Mouse (Mus musculus) frontal cortex, postnatal 36 days (tissue): ENCODE measurements at regions not wholly inside any gene's neighbourhood (a gene's known extent, or its start where the extent isn't known, plus 50 kb on each side); places are given as distances from the start of the nearest gene placed in this dataset.

ENCODE experiments used
- DNase-seq, 2 experiments: peaks; one replicate each; pipeline ENCODE4 v3.0.0; 2022; ENCODE audit warnings: low spot score in 2 of 2

DNA sequence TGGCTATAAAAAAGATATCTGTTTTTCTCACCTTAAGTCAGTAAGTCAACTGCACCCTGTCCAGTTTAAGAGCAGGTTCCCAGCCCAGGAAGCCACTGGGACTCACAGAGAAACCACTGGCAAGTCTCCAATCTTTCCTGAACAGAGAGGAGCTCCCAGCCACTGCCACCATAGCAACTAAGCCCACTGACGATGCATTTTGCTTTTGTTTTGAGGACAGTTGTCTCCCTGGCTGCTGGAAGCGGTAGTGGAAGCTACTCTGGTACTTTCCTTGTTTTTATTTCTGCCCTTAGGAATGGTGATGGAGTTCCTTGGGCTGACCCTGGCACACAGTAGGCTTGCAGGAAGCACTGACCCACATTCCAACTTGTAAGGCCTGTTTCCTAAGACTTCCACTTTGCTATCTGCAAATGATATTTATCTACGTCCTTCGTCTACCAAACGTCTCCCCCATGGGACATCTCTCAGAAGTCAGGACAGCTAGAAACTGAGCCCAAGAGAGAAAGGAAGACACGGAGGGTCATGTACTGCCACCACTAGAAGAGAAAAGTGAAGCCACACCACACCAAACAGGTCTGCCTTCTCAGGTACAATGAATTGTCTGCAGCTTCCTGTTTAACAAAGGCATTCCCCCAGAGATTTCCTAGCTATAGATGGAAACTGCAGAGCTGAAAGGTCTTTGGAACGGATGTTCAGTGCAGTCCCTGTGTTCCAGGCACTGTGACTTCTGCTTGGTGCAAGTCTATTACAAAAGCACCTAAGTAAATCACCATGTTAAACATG lies 125.7 kb upstream of the Fmo9 start:
- no peak for DNase-seq

- no peak for DNase-seq
These were observed 129.9 kb upstream of the Fmo9 start for GRCm38 (mm10) chr1:166811341-166812071.

- no peak for DNase-seq
These were observed 130.4 kb upstream of the Fmo9 start for GRCm38 (mm10) chr1:166812072-166812461.

- no peak for DNase-seq
These were observed 131.3 kb upstream of the Fmo9 start for GRCm38 (mm10) chr1:166812920-166813439.

DNA sequence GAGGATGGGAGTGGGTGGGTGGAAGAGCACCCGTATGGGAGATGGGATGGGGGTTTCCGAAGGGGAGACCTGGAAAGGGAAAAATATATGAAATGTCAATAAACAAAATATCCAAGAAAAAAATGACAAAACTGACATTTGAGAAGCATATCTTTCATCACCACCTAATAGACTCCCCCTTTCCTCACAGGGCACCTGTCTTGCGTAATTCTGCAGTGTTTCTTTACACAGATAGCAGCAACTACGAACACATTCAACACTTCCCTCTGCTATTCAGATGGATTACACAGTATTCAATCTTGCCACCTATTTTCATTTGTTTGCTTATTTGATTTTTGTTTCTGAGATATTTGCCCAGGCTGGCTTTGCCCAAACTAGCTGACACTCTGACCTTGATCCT lies 136.3 kb upstream of the Fmo9 start:
- DNase-seq: no peak

DNA sequence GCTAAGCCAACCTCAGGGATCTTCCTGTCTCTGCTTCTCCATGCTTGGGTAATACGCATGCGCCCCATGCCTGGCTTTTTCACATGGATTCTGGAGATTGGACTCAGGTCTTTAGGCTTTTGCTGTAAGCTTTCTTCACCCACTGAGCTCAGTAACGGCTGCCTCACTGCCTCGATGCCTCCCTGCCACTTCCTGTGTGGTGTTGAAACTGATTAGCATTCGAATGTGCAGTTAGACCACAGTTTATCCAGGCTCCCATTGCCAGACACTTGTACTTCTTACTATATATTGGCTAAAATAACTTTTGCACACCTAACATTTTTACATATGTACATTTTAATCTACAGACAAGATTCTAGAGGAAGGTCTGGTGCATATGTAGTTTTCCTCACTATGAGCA lies 137.0 kb upstream of the Fmo9 start:
- no peak for DNase-seq

GRCm38 (mm10) chr1:166819420-166819819 lies 137.8 kb upstream of the Fmo9 start:
- DNase-seq: no peak

- DNase-seq: no peak
These were observed 138.4 kb upstream of the Fmo9 start for GRCm38 (mm10) chr1:166820050-166820449.

GRCm38 (mm10) chr1:166821146-166821545 lies 139.5 kb upstream of the Fmo9 start:
- no peak for DNase-seq

DNA sequence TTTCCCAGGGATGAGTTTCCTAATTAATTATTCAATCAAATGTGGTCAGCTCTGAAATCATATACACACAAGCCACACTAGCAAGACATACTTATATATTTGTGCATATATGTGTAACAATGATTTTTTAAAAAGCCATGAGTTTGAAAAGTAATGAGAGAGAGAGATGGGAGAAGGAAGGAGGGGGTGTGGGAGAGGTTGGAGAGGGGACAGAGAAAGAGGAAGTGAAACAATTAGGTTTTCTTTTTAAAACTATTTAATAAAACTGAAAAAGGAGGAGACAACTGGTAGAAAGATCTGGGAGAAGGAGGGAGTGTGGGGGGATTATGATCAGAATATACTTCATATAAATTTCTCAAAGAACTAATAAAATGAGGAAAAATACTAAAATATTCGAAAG lies 155.7 kb upstream of the Fmo9 start:
- DNase-seq: no peak

GRCm38 (mm10) chr1:166839833-166840232 lies 158.2 kb upstream of the Fmo9 start:
- DNase-seq: no peak

GRCm38 (mm10) chr1:166843397-166843877 lies 157.8 kb upstream of the Fam78b start:
- DNase-seq: peak in 1 of 2 experiments; percentile 6

DNA sequence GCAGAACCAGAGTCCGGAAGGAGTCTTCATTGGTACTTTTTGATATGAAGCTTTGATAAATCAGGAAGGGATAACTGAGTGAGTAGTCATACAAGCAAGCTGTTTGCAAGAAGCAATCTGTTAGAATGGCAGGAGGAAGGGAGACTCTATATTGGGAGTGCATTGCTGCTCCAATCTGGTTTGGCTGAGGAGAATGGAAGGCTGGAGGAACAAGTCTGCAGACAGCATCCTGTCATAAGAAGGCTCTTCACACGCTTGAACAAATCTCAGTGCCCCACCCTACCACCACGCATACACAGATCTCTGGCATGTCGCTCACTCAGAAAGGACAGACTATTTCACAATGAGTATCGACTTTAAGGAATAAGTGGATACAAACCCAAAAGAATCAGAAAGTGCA lies 154.7 kb upstream of the Fam78b start:
- DNase-seq: no peak

- DNase-seq: no peak
These were observed 154.0 kb upstream of the Fam78b start for GRCm38 (mm10) chr1:166847233-166847632.

- DNase-seq: no peak
These were observed 153.1 kb upstream of the Fam78b start for GRCm38 (mm10) chr1:166848015-166848535.

GRCm38 (mm10) chr1:166855988-166856387 lies 145.2 kb upstream of the Fam78b start:
- DNase-seq: no peak

DNA sequence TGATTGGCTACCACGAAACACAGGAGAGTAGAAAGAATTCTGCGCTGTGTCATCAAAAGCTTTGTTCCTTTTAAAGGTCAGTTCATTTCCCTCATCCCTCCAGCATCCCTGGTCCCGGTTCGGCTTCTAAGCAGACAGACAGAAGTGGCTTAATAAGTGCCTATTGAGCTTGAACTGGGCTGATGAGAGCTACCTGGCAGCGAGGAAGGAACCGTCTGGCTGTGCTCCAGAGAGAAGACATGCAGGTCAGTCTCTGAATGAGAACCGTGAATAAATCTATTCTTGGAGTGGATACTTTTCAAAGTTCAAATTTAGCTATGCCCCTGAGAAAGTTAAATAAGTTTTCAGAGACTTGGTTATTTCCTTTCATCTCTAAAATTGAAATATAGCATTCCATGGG lies 135.0 kb upstream of the Fam78b start:
- DNase-seq: no peak

DNA sequence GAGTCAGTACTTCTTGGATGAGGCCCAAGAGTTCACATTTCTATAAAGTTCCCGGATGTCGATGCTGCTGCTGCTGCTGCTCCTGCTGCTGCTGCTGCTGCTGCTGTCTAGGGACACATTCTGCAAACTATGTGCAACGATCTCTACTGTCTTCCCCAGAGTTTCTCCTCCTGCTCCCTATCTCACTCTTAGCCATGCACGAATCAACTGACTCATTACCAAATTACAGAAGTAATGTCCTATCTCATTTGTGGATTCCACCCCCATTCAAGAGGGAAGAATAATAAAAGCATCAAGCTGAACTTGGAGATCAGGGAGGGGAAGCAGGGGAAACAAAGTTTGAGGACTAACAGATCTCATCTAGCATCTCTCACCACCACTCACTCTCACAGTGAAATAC lies 130.0 kb upstream of the Fam78b start:
- no peak for DNase-seq

GRCm38 (mm10) chr1:166876452-166876851 lies 124.8 kb upstream of the Fam78b start:
- no peak for DNase-seq

GRCm38 (mm10) chr1:166883215-166883614 lies 118.0 kb upstream of the Fam78b start:
- no peak for DNase-seq

DNA sequence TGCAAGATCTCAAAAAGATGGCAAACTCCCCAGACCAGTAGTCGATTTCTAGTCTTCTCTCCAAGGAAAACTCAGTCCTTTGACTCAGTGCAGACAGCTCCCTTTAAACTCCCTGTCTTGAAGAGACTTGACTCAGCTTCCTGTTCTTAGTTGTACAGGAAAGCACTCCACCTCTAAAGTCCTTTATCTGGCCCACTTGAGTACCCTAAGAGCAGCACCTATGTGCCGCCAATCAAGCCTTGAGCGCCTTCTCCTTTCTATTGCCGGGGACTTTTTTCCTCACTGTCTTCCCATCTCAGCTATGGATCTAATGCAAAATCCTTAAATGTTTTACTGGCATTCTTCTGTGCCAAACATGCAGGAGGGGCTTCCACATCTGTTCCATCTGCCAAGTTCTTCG lies 105.3 kb upstream of the Fam78b start:
- DNase-seq: no peak

GRCm38 (mm10) chr1:166898741-166899140 lies 102.5 kb upstream of the Fam78b start:
- peak in 1 of 2 experiments; percentile 9 for DNase-seq

GRCm38 (mm10) chr1:166899238-166899637 lies 102.0 kb upstream of the Fam78b start:
- no peak for DNase-seq
